Mouse (Mus musculus): ENCODE data around the gene Nfic. TPM values are rescaled to one million over a fixed set of nuclear protein-coding genes. Genes with fewer than 3 reads are reported as not detected.

The Nfic gene
- total and polyA plus RNA-seq, 3 experiments: 2.0 to 9.7 TPM; not detected in 1

- Histone ChIP-seq H3K27me3 (ENCODE audit: control insufficient read depth in 1 of 2, insufficient read depth in 2 of 2, low read length in 2 of 2) (no peaks in the 10 kb centered on the region), H3K4me3 (ENCODE audit: control insufficient read depth in 1 of 2, insufficient read depth in 1 of 2, low read depth in 2 of 2, low read length in 2 of 2) (no peak overlapping the region), H3K4me1 (ENCODE audit: control insufficient read depth in 1 of 2, insufficient read depth in 2 of 2, low read length in 2 of 2) (peaks cover 0 to 10% of the 10 kb centered on the region in 2 experiments; a peak in 2 of 4 replicates), H3K27ac (ENCODE audit: control insufficient read depth, low read depth, low read length) (no peak overlapping the region), H3K9ac (ENCODE audit: control insufficient read depth, low read depth, low read length, poor library complexity, severe bottlenecking) (no peak overlapping the region), H3K9me3 (replicated peaks; ENCODE audit: insufficient read depth, low read length) (no peaks in the 10 kb centered on the region), H3K79me2 (ENCODE audit: control insufficient read depth, insufficient read depth, low read length, poor library complexity) (no peaks in the 10 kb centered on the region), H3K36me3 (ENCODE audit: control insufficient read depth in 1 of 2, insufficient read depth in 2 of 2, low read length in 2 of 2) (no peaks in the 10 kb centered on the region; a peak in 1 of 4 replicates)
- no peak for DNase-seq (ENCODE audit: low read depth, low spot score)
- TF ChIP-seq NRF1 (IDR thresholded peaks at IDR 0.05; ENCODE audit: insufficient read depth, low read depth, low read length, poor library complexity, severe bottlenecking): no peak
- TF ChIP-seq MEF2A (IDR thresholded peaks at IDR 0.05; ENCODE audit: extremely low read depth, insufficient replicate concordance, low read depth, low read length, poor library complexity, severe bottlenecking): no peak
- TF ChIP-seq USF2 (IDR thresholded peaks at IDR 0.05; ENCODE audit: borderline replicate concordance in 1 of 2, insufficient read depth in 1 of 2, low read depth in 1 of 2, low read length in 2 of 2): no peak
- no peak for TF ChIP-seq MAFK (IDR thresholded peaks at IDR 0.05; ENCODE audit: borderline replicate concordance, low read depth, low read length)
- no peak for TF ChIP-seq ELF1 (IDR thresholded peaks at IDR 0.05; ENCODE audit: low read depth, low read length)
- TF ChIP-seq GATA1 (IDR thresholded peaks at IDR 0.05; ENCODE audit: low read depth, low read length): no peak
These were observed 32.6 kb upstream of the Nfic start for GRCm38 (mm10) chr10:81488081-81488480.

- no peak overlapping the region for H3K27ac ChIP-seq (ENCODE audit: control insufficient read depth, low read depth, low read length)
- H3K27me3 ChIP-seq (ENCODE audit: control insufficient read depth in 1 of 2, insufficient read depth in 2 of 2, low read length in 2 of 2): no peaks in the 10 kb centered on the region
- no peak for DNase-seq (ENCODE audit: low read depth, low spot score)
- no peak overlapping the region for H3K9ac ChIP-seq (ENCODE audit: control insufficient read depth, low read depth, low read length, poor library complexity, severe bottlenecking)
- H3K4me3 ChIP-seq (ENCODE audit: control insufficient read depth in 1 of 2, insufficient read depth in 1 of 2, low read depth in 2 of 2, low read length in 2 of 2): no peak overlapping the region
- TF ChIP-seq POLR2AphosphoS2 (IDR thresholded peaks at IDR 0.05; ENCODE audit: low read length): no peak
- no peak for TF ChIP-seq ZC3H11A (IDR thresholded peaks at IDR 0.05; ENCODE audit: low read depth, low read length)
- TF ChIP-seq NELFE (IDR thresholded peaks at IDR 0.05; ENCODE audit: low read depth, low read length): no peak
- TF ChIP-seq TBP (IDR thresholded peaks at IDR 0.05; ENCODE audit: low read depth, low read length): no peak
- TF ChIP-seq NRF1 (IDR thresholded peaks at IDR 0.05; ENCODE audit: insufficient read depth, low read depth, low read length, poor library complexity, severe bottlenecking): no peak
- no peaks in the 10 kb centered on the region; a peak in 1 of 4 replicates for H3K36me3 ChIP-seq (ENCODE audit: control insufficient read depth in 1 of 2, insufficient read depth in 2 of 2, low read length in 2 of 2)
- H3K79me2 ChIP-seq (ENCODE audit: control insufficient read depth, insufficient read depth, low read length, poor library complexity): no peaks in the 10 kb centered on the region
- peaks cover 0 to 14% of the 10 kb centered on the region in 2 experiments; a peak in 2 of 4 replicates for H3K4me1 ChIP-seq (ENCODE audit: control insufficient read depth in 1 of 2, insufficient read depth in 2 of 2, low read length in 2 of 2)
- H3K9me3 ChIP-seq (replicated peaks; ENCODE audit: insufficient read depth, low read length): no peaks in the 10 kb centered on the region
These were observed 31.1 kb upstream of the Nfic start for GRCm38 (mm10) chr10:81486496-81486895.

GRCm38 (mm10) chr10:81485479-81486018 is 30.1 kb upstream of the Nfic start:
- no peak overlapping the region for H3K9ac ChIP-seq (ENCODE audit: control insufficient read depth, low read depth, low read length, poor library complexity, severe bottlenecking)
- peak; percentile 55 for DNase-seq (ENCODE audit: low read depth, low spot score)
- H3K27ac ChIP-seq (ENCODE audit: control insufficient read depth, low read depth, low read length): no peak overlapping the region
- no peaks in the 10 kb centered on the region; a peak in 1 of 4 replicates for H3K36me3 ChIP-seq (ENCODE audit: control insufficient read depth in 1 of 2, insufficient read depth in 2 of 2, low read length in 2 of 2)
- peaks cover 0 to 14% of the 10 kb centered on the region in 2 experiments; a peak in 2 of 4 replicates for H3K4me1 ChIP-seq (ENCODE audit: control insufficient read depth in 1 of 2, insufficient read depth in 2 of 2, low read length in 2 of 2)
- no peaks in the 10 kb centered on the region for H3K27me3 ChIP-seq (ENCODE audit: control insufficient read depth in 1 of 2, insufficient read depth in 2 of 2, low read length in 2 of 2)
- peak; percentile 16; the same call in 1 of the 2 replicates for TF ChIP-seq GATA1 (IDR thresholded peaks at IDR 0.05; ENCODE audit: low read depth, low read length)
- TF ChIP-seq POLR2A (IDR thresholded peaks at IDR 0.05; ENCODE audit: control insufficient read depth in 1 of 2, insufficient read depth in 1 of 2, low read depth in 1 of 2, low read length in 2 of 2, poor library complexity in 1 of 2): peak in 1 of 2 experiments; percentile 28; a peak in 1 of 4 replicates
- peak; percentile 87 for TF ChIP-seq POLR2AphosphoS2 (IDR thresholded peaks at IDR 0.05; ENCODE audit: low read length)
- 0 out of 2 replicates have a peak, but pooled peaks have one; percentile 5 for TF ChIP-seq ZMIZ1 (IDR thresholded peaks at IDR 0.05; ENCODE audit: low read depth, low read length)
- TF ChIP-seq ELF1 (IDR thresholded peaks at IDR 0.05; ENCODE audit: low read depth, low read length): no peak
- no peaks in the 10 kb centered on the region for H3K9me3 ChIP-seq (replicated peaks; ENCODE audit: insufficient read depth, low read length)
- no peak overlapping the region for H3K4me3 ChIP-seq (ENCODE audit: control insufficient read depth in 1 of 2, insufficient read depth in 1 of 2, low read depth in 2 of 2, low read length in 2 of 2)
- no peaks in the 10 kb centered on the region for H3K79me2 ChIP-seq (ENCODE audit: control insufficient read depth, insufficient read depth, low read length, poor library complexity)

Measured in MEL (cell line).